Mouse (Mus musculus) stomach, embryonic 15.5 days (tissue): ENCODE measurements around the gene Ddx56. TPM values are rescaled to one million over a fixed set of nuclear protein-coding genes. Genes with fewer than 3 reads are reported as not detected.
A peak's percentile ranks its signal among the peaks of the same experiment; 100 is the strongest.

Source experiments
- ATAC-seq: fragments of 200-750 bp; cut with Nextera tagmentation; 2 replicates; pipeline ENCODE4 v1.8.0; 2017; ENCODE audit warnings: low read depth, moderate number of reproducible peaks, moderate TSS enrichment; ENCODE audit not compliant: insufficient read depth, low FRiP score
- H3K27ac ChIP-seq: fragments of 300-500 bp; sonication (generic); 2 replicates; pipeline ENCODE4 v1.5.1; 2015; ENCODE audit warnings: mild to moderate bottlenecking, inconsistent platforms
- H3K27me3 ChIP-seq: fragments of 300-500 bp; sonication (generic); replicated peaks from 2 replicates; pipeline ENCODE4 v1.6.1; 2015; ENCODE audit warnings: inconsistent platforms
- H3K36me3 ChIP-seq: fragments of 300-500 bp; sonication (generic); 2 replicates; pipeline ENCODE4 v1.6.1; 2015; ENCODE audit warnings: inconsistent platforms
- H3K4me1 ChIP-seq: fragments of 300-500 bp; sonication (generic); 2 replicates; pipeline ENCODE4 v1.6.1; 2015; ENCODE audit warnings: inconsistent platforms
- H3K4me2 ChIP-seq: fragments of 300-500 bp; sonication (generic); 2 replicates; pipeline ENCODE4 v1.6.1; 2015; ENCODE audit warnings: mild to moderate bottlenecking, inconsistent platforms
- H3K4me3 ChIP-seq: fragments of 300-500 bp; sonication (generic); replicated peaks from 2 replicates; pipeline ENCODE4 v1.5.1; 2015; ENCODE audit warnings: inconsistent platforms
- H3K9ac ChIP-seq: fragments of 300-500 bp; sonication (generic); 2 replicates; pipeline ENCODE4 v1.6.1; 2015; ENCODE audit warnings: inconsistent platforms
- H3K9me3 ChIP-seq: fragments of 300-500 bp; sonication (generic); 2 replicates; pipeline ENCODE4 v1.6.1; 2016; ENCODE audit warnings: inconsistent platforms
- WGBS: fragments of 180-500 bp; shearing (Covaris S2); methylation state at CpG from one replicate; pipeline ENCODE4 v1.1.7; 2015; 5-methylcytosine and 5-hydroxymethylcytosine counted together
- polyA plus RNA-seq: library from polyadenylated mRNA; unstranded; fragments of >200 nt; fragmentation: Nextera tagmentation; extraction: Ambion mirVana; gene quantifications from 2 replicates; pipeline ENCODE4 v1.2.1, GENCODE M21; 2015

Gene Ddx56
- polyA plus RNA-seq: 87.6 and 98.3 TPM in 2 replicates

- peak; percentile 96 for ATAC-seq
- Histone ChIP-seq H3K9me3 (no peaks in the 10 kb centered on the region), H3K27ac (peak within 1 kb of the TSS; percentile 97), H3K36me3 (peaks cover 45% of the 10 kb centered on the region), H3K27me3 (no peaks in the 10 kb centered on the region), H3K4me3 (peak within 1 kb of the TSS; percentile 95), H3K9ac (peak within 1 kb of the TSS; percentile 97), H3K4me2 (peak within 1 kb of the TSS; percentile 70), H3K4me1 (peaks cover 8% of the 10 kb centered on the region)
- WGBS: 2% methylated on average over 50 of the region's 50 CpGs
Measured at GRCm38 (mm10) chr11:6267320-6268254, at the start of gene Ddx56. Ddx56 (minus strand) TSS chr11:6267772.

DNA sequence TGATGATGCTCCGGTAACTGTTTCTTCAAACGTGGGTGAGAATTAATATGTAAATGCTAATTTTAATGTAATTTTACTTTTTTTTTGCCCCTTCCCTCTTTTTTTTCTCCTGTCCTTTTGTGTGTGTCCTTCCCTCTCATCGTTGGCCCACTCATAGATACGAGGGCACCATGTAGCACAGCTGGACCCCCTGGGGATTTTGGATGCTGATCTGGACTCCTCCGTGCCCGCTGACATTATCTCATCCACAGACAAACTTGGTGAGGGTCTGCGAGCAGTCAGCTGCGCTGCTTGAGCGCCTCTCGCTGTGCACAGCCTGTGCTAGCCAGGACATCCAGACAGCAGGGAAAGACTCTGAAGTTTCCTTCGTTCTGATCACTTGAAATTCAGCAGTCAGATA is 49.2 kb upstream of the Ddx56 start:
- H3K4me1 ChIP-seq: no peaks in the 10 kb centered on the region
- H3K36me3 ChIP-seq: peaks cover 34% of the 10 kb centered on the region
- no peak for ATAC-seq
- H3K4me2 ChIP-seq: no peak overlapping the region
- WGBS: 89% methylated on average over 11 of the region's 11 CpGs
- H3K9me3 ChIP-seq: no peaks in the 10 kb centered on the region
- no peaks in the 10 kb centered on the region for H3K27me3 ChIP-seq
- H3K9ac ChIP-seq: no peak overlapping the region
- no peak overlapping the region for H3K4me3 ChIP-seq
- H3K27ac ChIP-seq: no peak overlapping the region

- Histone ChIP-seq H3K9me3 (no peaks in the 10 kb centered on the region), H3K9ac (no peak overlapping the region), H3K36me3 (peaks cover 32% of the 10 kb centered on the region), H3K4me2 (no peak overlapping the region), H3K27me3 (no peaks in the 10 kb centered on the region), H3K4me1 (no peaks in the 10 kb centered on the region), H3K4me3 (no peak overlapping the region), H3K27ac (no peak overlapping the region)
- WGBS: 75% methylated on average over 7 of the region's 7 CpGs
- no peak for ATAC-seq
Measured at GRCm38 (mm10) chr11:6313874-6314406, 46.4 kb upstream of the Ddx56 start.

- H3K4me3 ChIP-seq: no peak overlapping the region
- H3K4me2 ChIP-seq: no peak overlapping the region
- H3K27ac ChIP-seq: no peak overlapping the region
- no peaks in the 10 kb centered on the region for H3K9me3 ChIP-seq
- H3K27me3 ChIP-seq: no peaks in the 10 kb centered on the region
- no peak for ATAC-seq
- H3K9ac ChIP-seq: no peak overlapping the region
- no peaks in the 10 kb centered on the region for H3K4me1 ChIP-seq
- H3K36me3 ChIP-seq: 0 out of 2 replicates have a peak, but pooled peaks cover 16% of the 10 kb centered on the region
- WGBS: 90% methylated on average over 4 of the region's 4 CpGs
Measured at GRCm38 (mm10) chr11:6308181-6308580, 40.6 kb upstream of the Ddx56 start.

DNA sequence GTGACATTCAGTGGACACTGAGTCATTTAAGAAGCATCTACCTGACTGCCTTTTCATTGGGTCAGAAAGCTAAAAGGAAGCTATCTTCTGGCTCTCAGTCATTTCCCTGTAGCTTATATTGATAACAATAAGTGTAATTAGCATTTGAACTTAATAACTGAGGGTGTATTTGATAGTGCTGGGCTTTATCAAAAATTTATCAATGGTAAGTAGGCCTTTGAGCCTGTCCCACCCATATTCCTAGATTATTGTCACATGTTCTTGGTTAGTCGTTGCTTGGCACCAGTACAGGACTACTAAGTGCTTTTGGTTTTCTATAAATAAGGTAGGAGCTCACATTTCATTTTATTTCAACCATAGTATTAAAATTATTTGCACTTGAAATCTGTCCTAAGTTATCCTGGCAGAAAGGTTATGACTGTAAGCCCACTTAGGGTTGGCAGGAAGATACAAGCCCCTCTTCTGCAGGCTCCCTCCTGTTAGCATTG is 38.4 kb upstream of the Ddx56 start:
- H3K9ac ChIP-seq: no peak overlapping the region
- no peak overlapping the region for H3K4me2 ChIP-seq
- H3K4me3 ChIP-seq: no peak overlapping the region
- peaks cover 21% of the 10 kb centered on the region; the same call in 1 of the 2 replicates for H3K36me3 ChIP-seq
- H3K27ac ChIP-seq: no peak overlapping the region
- no peaks in the 10 kb centered on the region for H3K9me3 ChIP-seq
- 72% methylated on average over 1 of the region's 1 CpGs for WGBS
- H3K27me3 ChIP-seq: no peaks in the 10 kb centered on the region
- H3K4me1 ChIP-seq: no peaks in the 10 kb centered on the region
- no peak for ATAC-seq

- H3K4me2 ChIP-seq: no peak overlapping the region
- H3K27me3 ChIP-seq: no peaks in the 10 kb centered on the region
- no peaks in the 10 kb centered on the region; the same call in 1 of the 2 replicates for H3K4me1 ChIP-seq
- no peak for ATAC-seq
- no peaks in the 10 kb centered on the region for H3K9me3 ChIP-seq
- no peak overlapping the region for H3K4me3 ChIP-seq
- H3K9ac ChIP-seq: no peak overlapping the region
- H3K36me3 ChIP-seq: peaks cover 33% of the 10 kb centered on the region; the same call in 1 of the 2 replicates
- 89% methylated on average over 2 of the region's 2 CpGs for WGBS
- H3K27ac ChIP-seq: no peak overlapping the region
Measured at GRCm38 (mm10) chr11:6302793-6303192, 35.2 kb upstream of the Ddx56 start.

DNA sequence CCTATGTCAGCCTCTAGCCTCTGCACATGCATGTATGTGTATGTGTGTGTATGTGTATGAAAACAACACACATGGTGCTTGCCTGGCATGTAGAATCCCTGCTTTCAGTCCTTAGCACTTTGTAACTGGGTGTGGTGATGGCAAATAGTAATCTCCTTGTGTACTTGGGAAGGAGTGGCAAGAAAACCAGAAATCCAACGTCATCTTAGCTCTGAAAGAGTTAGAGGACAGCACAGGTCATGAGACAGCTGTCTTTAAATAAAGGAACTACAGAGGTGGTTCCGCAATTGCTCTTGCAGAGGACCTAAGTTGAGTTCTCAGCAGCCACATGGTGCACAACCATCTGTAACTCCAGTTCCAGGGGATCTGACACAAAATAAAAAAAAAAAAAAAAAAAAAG is 31.9 kb upstream of the Ddx56 start:
- ATAC-seq: 0 out of 2 replicates have a peak, but pooled peaks have one; percentile 40
- Histone ChIP-seq H3K27ac (peak overlapping the region; percentile 14; the same call in 1 of the 2 replicates), H3K9me3 (no peaks in the 10 kb centered on the region), H3K4me1 (no peaks in the 10 kb centered on the region; the same call in 1 of the 2 replicates), H3K36me3 (peaks cover 34% of the 10 kb centered on the region; the same call in 1 of the 2 replicates), H3K4me2 (no peak overlapping the region), H3K4me3 (no peak overlapping the region), H3K27me3 (no peaks in the 10 kb centered on the region), H3K9ac (no peak overlapping the region)
- 64% methylated on average over 2 of the region's 2 CpGs for WGBS

- no peak overlapping the region for H3K4me3 ChIP-seq
- H3K4me2 ChIP-seq: no peak overlapping the region
- H3K9ac ChIP-seq: no peak overlapping the region
- no peak overlapping the region for H3K27ac ChIP-seq
- ATAC-seq: no peak
- no peaks in the 10 kb centered on the region for H3K9me3 ChIP-seq
- no peaks in the 10 kb centered on the region; the same call in 1 of the 2 replicates for H3K4me1 ChIP-seq
- peaks cover 23% of the 10 kb centered on the region; the same call in 1 of the 2 replicates for H3K36me3 ChIP-seq
- H3K27me3 ChIP-seq: no peaks in the 10 kb centered on the region
Measured at GRCm38 (mm10) chr11:6296077-6296476, 28.5 kb upstream of the Ddx56 start.

DNA sequence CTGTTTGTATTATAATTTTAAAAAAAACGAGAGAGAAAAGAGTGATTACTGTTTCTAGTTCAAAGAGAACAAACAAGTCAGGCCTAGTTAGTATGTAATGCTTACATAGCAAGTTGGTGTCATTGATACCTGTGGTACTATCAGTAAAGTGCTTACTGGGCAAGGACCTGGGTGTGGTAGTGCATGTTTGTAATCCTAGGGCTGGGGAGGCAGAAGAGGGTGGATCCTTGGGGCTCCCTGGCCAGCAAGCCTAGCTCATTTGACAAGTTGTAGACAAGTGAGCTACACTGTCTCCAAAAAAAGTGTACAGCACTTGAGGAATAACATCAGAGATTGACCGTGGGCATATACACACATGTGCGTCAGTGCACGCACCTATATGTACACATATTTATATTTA is 27.1 kb upstream of the Ddx56 start:
- peak; percentile 30; the same call in 1 of the 2 replicates for ATAC-seq
- no peak overlapping the region for H3K4me2 ChIP-seq
- no peaks in the 10 kb centered on the region; the same call in 1 of the 2 replicates for H3K4me1 ChIP-seq
- WGBS: 87% methylated on average over 4 of the region's 4 CpGs
- no peak overlapping the region for H3K27ac ChIP-seq
- H3K27me3 ChIP-seq: no peaks in the 10 kb centered on the region
- no peaks in the 10 kb centered on the region for H3K9me3 ChIP-seq
- no peak overlapping the region for H3K4me3 ChIP-seq
- 0 out of 2 replicates have a peak, but pooled peaks cover 10% of the 10 kb centered on the region for H3K36me3 ChIP-seq
- H3K9ac ChIP-seq: no peak overlapping the region

- Histone ChIP-seq H3K27me3 (no peaks in the 10 kb centered on the region), H3K27ac (no peak overlapping the region), H3K9me3 (no peaks in the 10 kb centered on the region), H3K36me3 (0 out of 2 replicates have a peak, but pooled peaks cover 3% of the 10 kb centered on the region), H3K4me1 (no peaks in the 10 kb centered on the region; the same call in 1 of the 2 replicates), H3K4me3 (no peak overlapping the region), H3K4me2 (no peak overlapping the region), H3K9ac (no peak overlapping the region)
- 94% methylated on average over 2 of the region's 2 CpGs for WGBS
- ATAC-seq: no peak
Measured at GRCm38 (mm10) chr11:6293601-6294000, 26.0 kb upstream of the Ddx56 start.

- H3K4me1 ChIP-seq: no peaks in the 10 kb centered on the region; the same call in 1 of the 2 replicates
- peak overlapping the region; percentile 72 for H3K4me3 ChIP-seq
- H3K9me3 ChIP-seq: no peaks in the 10 kb centered on the region
- no peak for ATAC-seq
- H3K27ac ChIP-seq: no peak overlapping the region
- 0 out of 2 replicates have a peak, but pooled peaks cover 3% of the 10 kb centered on the region for H3K36me3 ChIP-seq
- H3K4me2 ChIP-seq: peak overlapping the region; percentile 66
- WGBS: 87% methylated on average over 4 of the region's 4 CpGs
- no peak overlapping the region for H3K9ac ChIP-seq
- no peaks in the 10 kb centered on the region for H3K27me3 ChIP-seq
Measured at GRCm38 (mm10) chr11:6292988-6293349, 25.4 kb upstream of the Ddx56 start.
